Mouse (Mus musculus): Measurements from ENCODE around the gene Birc5.

- TF ChIP-seq GATA1 (IDR thresholded peaks at IDR 0.05; ENCODE audit: borderline replicate concordance, low read length): no peak
- no peak for TF ChIP-seq CTCF (IDR thresholded peaks at IDR 0.05; ENCODE audit: low read depth, low read length)
Observed at GRCm38 (mm10) chr11:117800038-117800437, 49.0 kb upstream of the Birc5 start.
